Mouse (Mus musculus) adrenal gland, adult 8-10 months (tissue): ENCODE measurements around the gene Gm20388. TPM values are rescaled to one million over a fixed set of nuclear protein-coding genes. Genes with fewer than 3 reads are reported as not detected.

Experiments
- DNase-seq: peaks from one replicate; pipeline ENCODE4 v3.0.0; 2022
- total RNA-seq, 4 experiments: library from RNA; stranded (reverse); gene quantifications; 2 replicates each; pipeline ENCODE4 v1.2.4; 2022

The Gm20388 gene
- total RNA-seq, 4 experiments from 2014 or later: 1.7 to 16.9 (median 5.8) TPM

- no peak for DNase-seq
Measured at GRCm38 (mm10) chr8:120372684-120373083, 462.0 kb downstream of the Gm20388 start.

DNA sequence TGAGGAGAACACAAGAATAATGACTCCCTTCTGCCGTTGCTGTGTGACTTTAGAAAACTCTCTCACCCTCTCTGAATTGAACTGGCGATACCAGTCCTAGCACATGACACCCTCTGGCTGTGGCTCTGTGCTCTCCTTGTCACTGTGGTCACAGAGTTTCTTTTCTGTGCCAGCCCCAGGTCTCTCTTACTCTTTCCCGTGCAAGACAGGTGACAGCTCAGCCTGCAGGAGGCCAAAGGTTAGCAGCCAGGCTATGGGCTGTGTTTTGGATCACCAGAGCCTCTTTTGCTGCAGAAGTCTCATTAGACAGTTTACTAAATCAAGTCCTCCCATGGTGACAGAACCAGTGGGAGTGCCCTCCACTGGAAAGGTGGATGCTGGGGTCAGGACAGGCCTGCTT, 463.0 kb downstream of the Gm20388 start:
- no peak for DNase-seq

DNA sequence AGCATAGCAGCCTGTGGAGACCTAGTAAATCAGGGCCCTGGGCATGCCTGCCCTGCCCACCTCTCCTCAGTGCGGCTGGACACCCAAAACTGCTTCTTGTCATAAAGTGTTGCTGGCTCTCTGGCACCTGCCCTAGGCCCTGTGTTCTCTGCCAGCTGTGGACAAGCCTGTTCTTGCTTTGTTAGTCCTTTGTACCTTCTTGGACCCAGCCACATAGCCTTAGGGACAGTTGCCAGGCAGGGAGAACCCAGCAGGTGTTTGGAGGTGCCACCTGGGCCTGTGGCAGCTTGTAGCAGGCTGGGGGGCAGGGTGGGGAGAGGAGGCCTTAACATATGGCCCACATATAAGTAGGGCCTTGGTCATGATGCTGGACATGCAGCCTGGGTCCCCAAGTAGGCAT, 463.4 kb downstream of the Gm20388 start:
- no peak for DNase-seq

DNA sequence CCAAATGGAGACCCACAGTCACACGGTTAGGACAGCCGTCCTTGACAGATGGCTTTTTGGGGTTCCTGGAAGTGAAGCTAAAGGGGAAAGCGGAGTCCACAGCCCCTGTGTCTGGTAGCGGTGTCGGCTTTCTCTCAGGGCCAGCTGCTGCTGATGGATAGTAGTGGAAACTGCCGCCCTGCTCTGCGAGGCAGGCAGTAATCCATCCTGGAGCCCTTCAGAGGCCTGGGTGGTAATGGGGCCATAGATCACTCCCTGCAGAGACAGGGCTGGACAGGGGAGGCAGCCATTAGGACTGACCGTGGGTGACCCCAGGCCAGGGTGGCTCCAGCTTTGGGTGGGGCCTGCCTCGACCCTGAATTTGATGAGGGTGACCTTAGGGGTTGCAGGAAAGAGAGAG, 463.9 kb downstream of the Gm20388 start:
- peak; percentile 53 for DNase-seq

GRCm38 (mm10) chr8:120375170-120375569, 464.5 kb downstream of the Gm20388 start:
- DNase-seq: no peak

DNA sequence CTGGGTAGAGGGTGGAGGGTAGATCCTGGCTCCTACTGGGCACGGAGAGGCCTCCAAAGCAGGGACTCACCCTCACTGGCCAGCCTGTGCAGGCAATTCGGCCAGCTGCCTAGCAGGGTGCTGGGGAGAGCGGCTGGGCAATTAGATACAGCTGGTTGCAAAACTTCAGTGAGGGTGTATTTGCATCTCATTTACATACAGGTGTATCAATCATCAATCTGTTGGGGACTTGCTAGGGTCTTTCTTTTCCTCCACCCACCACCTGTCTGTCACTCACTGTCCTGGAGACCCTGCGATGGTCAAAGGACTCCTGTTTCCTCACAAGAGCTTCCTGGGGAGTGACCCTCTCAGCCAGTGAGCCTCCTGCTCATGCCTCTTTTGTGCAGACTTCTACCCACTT, 465.6 kb downstream of the Gm20388 start:
- DNase-seq: no peak

DNA sequence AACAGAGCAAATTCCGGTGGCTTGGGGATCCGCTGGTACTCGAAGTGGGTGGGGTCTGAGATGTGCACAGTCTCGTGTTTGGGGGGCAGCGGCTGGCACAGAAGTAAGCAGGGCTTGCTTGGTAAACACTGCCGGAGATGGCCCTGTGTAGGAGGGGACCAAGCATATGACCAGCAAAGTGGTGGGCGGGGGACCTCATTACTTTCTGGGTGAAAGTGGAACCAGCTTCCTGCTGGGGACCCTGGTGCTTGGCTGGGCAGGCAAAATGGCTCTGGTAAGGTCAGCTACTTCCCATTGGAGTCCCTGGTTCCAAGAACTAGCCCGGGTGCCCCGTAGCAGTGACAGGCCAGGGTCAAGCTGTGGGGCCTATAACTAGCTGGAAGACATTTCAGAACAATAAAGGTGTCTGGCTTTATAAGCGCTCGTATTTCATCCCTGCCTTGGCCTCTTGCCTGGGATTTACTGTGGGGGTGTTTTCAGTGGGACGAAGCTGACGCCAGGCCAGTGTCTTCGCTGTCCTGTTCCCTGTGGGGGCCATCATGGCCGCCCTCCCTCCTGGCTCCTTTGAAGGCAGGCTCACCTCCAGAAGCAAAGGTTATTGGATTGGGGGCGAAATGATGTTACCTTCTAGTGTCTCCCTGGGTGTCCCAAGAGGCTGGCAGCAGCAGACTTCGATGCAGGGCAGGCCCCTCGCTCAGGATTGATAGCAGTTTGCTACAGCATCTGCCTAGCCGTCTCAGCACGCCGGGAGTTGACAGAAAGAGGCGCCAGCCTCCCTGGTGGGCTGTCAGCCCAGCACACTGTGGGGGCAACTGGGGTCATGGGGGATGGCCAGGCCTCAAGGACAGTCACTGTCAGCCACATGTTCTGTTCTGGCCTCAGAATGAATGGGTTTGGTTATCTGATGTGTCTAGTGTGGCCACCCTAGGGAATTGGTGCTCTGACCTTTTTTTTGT, 466.5 kb downstream of the Gm20388 start:
- DNase-seq: no peak

DNA sequence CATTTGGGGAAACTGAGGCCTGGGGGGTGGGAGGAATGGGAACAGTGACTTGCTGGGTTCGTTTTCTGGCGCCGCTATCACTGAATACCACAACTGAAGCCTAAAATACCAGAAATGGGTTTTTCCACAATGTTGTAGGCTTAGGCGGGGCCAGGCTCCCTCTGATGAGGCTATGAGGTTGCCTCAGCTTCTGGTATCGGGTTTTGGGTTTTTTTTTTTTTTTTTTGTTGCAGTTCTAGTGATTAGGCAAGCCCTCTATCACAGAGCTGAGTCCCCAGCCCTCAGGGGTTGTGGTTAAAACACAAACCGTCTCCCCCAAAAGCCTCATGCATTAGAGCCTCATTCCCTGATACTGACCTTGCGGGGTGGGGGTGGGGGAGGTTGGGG, 467.2 kb downstream of the Gm20388 start:
- no peak for DNase-seq

DNA sequence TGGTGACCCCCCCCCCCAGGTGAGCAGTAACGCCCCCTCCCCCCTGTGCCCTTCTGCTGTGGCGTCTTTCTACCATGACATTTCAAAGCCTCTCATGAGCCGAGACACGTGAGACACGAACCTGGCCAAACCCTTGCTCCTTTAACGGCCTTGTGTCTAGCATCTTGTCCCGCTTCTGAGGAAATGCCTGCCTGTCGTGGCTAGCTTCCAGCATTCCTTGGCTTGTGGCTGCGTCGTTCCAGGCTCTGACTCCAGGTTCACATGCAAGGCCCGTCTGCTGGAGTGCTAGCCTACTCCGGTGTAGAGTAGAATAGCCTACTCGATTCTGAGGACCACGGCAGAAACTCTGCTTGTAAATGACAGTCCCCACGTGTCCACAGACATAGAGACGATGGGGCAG, 467.7 kb downstream of the Gm20388 start:
- peak; percentile 73 for DNase-seq

- no peak for DNase-seq
Measured at GRCm38 (mm10) chr8:120379015-120379414, 468.4 kb downstream of the Gm20388 start.

- DNase-seq: no peak
Measured at GRCm38 (mm10) chr8:120381865-120382264, 471.2 kb downstream of the Gm20388 start.

DNA sequence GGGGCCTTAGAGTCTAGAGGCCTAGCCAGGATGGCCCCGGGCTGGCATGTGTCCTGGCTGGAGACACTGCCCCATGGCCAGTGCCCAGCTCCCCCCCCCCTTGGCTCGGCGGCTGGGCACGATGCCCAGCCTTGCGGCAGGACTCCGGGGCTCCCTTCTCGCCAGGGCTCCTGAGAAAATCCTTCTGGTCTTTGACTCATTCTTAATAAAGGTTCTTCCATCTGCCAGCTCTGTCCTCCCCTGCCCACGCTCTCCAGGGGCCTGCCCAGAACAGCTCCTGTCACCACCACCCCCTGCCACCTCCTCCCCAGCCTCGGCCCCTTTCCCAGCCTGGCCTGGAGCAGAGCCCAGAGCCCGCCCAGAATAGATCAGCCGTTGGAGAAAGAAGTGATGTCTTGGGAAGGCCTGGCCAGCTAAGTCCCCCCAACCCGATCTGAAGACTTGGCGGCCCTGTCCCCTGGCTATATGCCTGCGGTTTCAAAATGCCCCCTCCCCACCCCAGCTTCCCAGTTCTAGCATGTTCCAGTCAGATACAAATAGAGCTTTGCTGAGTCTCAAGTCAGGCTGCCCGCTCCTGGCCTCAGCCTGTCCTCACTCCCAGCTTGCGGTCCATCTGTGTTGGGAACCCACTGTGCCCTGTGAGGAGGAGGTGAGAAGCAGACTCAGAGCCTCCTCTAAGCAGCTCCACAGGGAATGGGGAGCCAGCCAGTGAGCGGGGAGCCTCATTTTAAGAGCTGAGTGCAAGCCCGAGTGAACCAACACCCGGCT, 472.0 kb downstream of the Gm20388 start:
- DNase-seq: peak; percentile 75

- DNase-seq: no peak
Measured at GRCm38 (mm10) chr8:120383204-120383560, 472.5 kb downstream of the Gm20388 start.

- no peak for DNase-seq
Measured at GRCm38 (mm10) chr8:120383713-120384112, 473.1 kb downstream of the Gm20388 start.

GRCm38 (mm10) chr8:120384745-120385144, 474.1 kb downstream of the Gm20388 start:
- no peak for DNase-seq

DNA sequence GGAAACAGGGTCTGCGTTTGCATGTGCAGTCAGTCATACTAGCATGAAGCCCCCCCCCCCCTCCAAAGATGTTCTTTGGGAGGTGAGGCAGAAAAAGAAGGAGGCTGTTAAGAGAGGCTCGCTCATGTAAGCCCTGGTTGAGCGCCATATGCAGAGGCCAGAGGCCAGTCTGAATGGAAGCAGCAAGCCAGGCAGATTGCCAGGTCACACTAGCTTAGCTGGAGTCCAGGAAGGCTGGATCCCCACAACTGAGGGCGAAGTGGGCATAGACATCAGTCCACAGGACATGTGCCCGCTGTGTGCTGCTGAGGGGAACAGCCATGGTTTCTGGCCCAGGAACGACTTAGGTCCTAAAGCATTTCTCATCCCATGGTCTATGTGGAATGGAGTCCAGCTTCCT, 477.6 kb downstream of the Gm20388 start:
- no peak for DNase-seq

DNA sequence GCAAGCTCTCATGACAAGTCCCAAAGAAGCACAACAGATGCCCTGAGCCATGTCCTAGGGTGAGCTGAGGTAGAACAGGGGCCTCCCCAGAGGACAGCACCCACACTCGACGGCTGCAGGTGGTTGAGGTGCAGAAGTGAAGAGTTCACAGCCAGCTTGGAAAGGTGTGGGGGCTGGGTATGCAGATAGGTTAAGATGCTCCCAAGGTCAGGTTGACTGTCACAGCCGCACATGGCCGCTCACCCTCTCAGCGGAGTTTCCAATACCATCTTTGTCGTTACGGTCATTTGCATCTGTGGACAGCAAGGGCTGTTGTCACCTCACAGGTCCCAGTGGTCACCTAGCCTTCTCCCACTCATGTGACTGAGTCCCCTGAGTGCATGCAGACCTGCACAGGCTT, 480.0 kb downstream of the Gm20388 start:
- DNase-seq: no peak

GRCm38 (mm10) chr8:120391856-120392255, 481.2 kb downstream of the Gm20388 start:
- DNase-seq: no peak

- DNase-seq: no peak
Measured at GRCm38 (mm10) chr8:120393085-120393484, 482.4 kb downstream of the Gm20388 start.

- no peak for DNase-seq
Measured at GRCm38 (mm10) chr8:120393871-120394275, 483.2 kb downstream of the Gm20388 start.

DNA sequence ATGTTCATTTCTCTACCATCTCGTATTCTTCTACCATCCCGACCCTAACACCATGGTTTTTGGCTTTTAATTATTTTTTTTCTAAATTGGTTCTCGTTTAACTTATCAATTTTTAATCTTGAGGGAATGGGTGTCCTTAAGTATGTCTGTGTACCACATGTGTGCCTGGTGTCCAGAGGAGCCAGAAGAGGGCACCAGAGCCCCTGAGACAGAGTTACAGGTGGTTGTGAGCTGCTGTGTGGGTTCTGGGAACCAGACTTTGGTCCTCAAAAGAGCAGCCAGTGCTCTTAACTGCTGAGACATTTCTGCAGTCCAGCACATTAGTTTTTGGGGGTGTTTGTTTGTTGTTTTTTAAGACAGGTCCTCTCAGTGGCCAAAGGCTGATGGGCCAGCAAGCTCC, 485.3 kb downstream of the Gm20388 start:
- no peak for DNase-seq

GRCm38 (mm10) chr8:120396756-120397155, 486.1 kb downstream of the Gm20388 start:
- no peak for DNase-seq
